ENCODE assay signal across 11 mouse cellular contexts in genomic region chr13:58443326-58443725, GRCm38 (mm10).
"Had no signal": no experiment of that assay in that cellular context is flagged by ENCODE, and none has a peak within 500 bp of the region (broad histone marks: within the 10 kb centered on the region; RNA-seq: fewer than 3 reads in every experiment).

No protein-coding gene starts in this region.

- H3K4me3 ChIP-seq: layer of hippocampus, adult 2 months; limb, embryonic 13.5 days; neural tube, embryonic 13.5 days had no signal

- ATAC-seq: intestine, postnatal 0 days had no signal

- H3K27me3 ChIP-seq: limb, embryonic 13.5 days; neural tube, embryonic 13.5 days had no signal

- H3K9me3 ChIP-seq: limb, embryonic 13.5 days; neural tube, embryonic 13.5 days had no signal

- H3K9ac ChIP-seq: limb, embryonic 13.5 days; liver, embryonic 14.5 days; neural tube, embryonic 13.5 days had no signal

- H3K4me2 ChIP-seq: limb, embryonic 13.5 days; neural tube, embryonic 13.5 days had no signal

- H3K27ac ChIP-seq: layer of hippocampus, adult 2 months; limb, embryonic 13.5 days; liver, embryonic 14.5 days; neural tube, embryonic 13.5 days; stomach, postnatal 0 days had no signal

- H3K4me1 ChIP-seq: neural tube, embryonic 13.5 days had no signal

- H3K36me3 ChIP-seq: limb, embryonic 13.5 days; neural tube, embryonic 13.5 days had no signal

- DNase-seq: kidney, postnatal 10 days; left cerebral cortex, postnatal 4 days; retina, postnatal 1 day; right cerebral cortex, postnatal 14 days; thymus, postnatal 4 days had no signal
